Mouse (Mus musculus) gastrocnemius, adult 2 months (tissue): ENCODE measurements around the gene Nktr. TPM values are rescaled to one million over a fixed set of nuclear protein-coding genes. Genes with fewer than 3 reads are reported as not detected.

Source experiments
- DNase-seq: peaks from one replicate; pipeline ENCODE4 v3.0.0; 2022
- H3K27ac ChIP-seq: fragments of 200-600 bp; 2 replicates; pipeline ENCODE4 v1.8.1; 2022; ENCODE audit warnings: mild to moderate bottlenecking
- H3K4me3 ChIP-seq: fragments of 200-600 bp; 2 replicates; pipeline ENCODE4 v1.8.1; 2022; ENCODE audit warnings: mild to moderate bottlenecking, moderate library complexity
- CTCF ChIP-seq: fragments of 200-600 bp; IDR thresholded peaks from 2 replicates; pipeline ENCODE4 v1.8.1; 2022; ENCODE audit warnings: antibody characterized with exemption, mild to moderate bottlenecking, moderate library complexity
- intact Hi-C: fragments of 180-260 bp; cut with DNase I; formaldehyde crosslinking; loops from one replicate; pipeline ENCODE4 v1.15.1; 2025
- total RNA-seq, 2 experiments: library from RNA; stranded (reverse); gene quantifications; 2 replicates each; pipeline ENCODE4 v1.2.3; 2021

Nktr gene
- total RNA-seq, 2 experiments from 2014 or later: 41.3 to 42.6 TPM

- H3K27ac ChIP-seq: no peak overlapping the region
- intact Hi-C loops: no loop called here
- TF ChIP-seq CTCF: no peak
- DNase-seq: no peak
- no peak overlapping the region for H3K4me3 ChIP-seq
These were observed 28.7 kb upstream of the Nktr start for GRCm38 (mm10) chr9:121690200-121690651.

- intact Hi-C loops: no loop called here
- DNase-seq: no peak
- Histone ChIP-seq H3K27ac (no peak overlapping the region), H3K4me3 (no peak overlapping the region)
- TF ChIP-seq CTCF: no peak
These were observed 28.2 kb upstream of the Nktr start for GRCm38 (mm10) chr9:121690734-121691133.

- TF ChIP-seq CTCF: no peak
- intact Hi-C loops: no loop called here
These were observed 24.2 kb upstream of the Nktr start for GRCm38 (mm10) chr9:121694736-121695135.

GRCm38 (mm10) chr9:121696626-121697025 lies 22.3 kb upstream of the Nktr start:
- no peak overlapping the region for H3K27ac ChIP-seq
- TF ChIP-seq CTCF: no peak
- intact Hi-C loops: no loop called here

More at GRCm38 (mm10) chr9:121694736-121695135, 24.2 kb upstream of the Nktr start:
- H3K4me3 ChIP-seq: no peak overlapping the region
- H3K27ac ChIP-seq: no peak overlapping the region
- no peak for DNase-seq

GRCm38 (mm10) chr9:121697150-121698049 lies 21.6 kb upstream of the Nktr start:
- Histone ChIP-seq H3K4me3 (no peak overlapping the region), H3K27ac (no peak overlapping the region)
- DNase-seq: peak; percentile 81
- peak; percentile 97 for TF ChIP-seq CTCF
- intact Hi-C loops: loop anchor here (2.0 kb wide), 1 partner anchor 133 kb away; no protein-coding TSS in a partner anchor

More at GRCm38 (mm10) chr9:121696626-121697025, 22.3 kb upstream of the Nktr start:
- DNase-seq: no peak
- H3K4me3 ChIP-seq: no peak overlapping the region

- no peak for DNase-seq
- Histone ChIP-seq H3K27ac (peak overlapping the region; percentile 99), H3K4me3 (peak overlapping the region; percentile 81)
- TF ChIP-seq CTCF: no peak
- intact Hi-C loops: no loop called here
These were observed 14.7 kb upstream of the Nktr start for GRCm38 (mm10) chr9:121704261-121704645.

- intact Hi-C loops: no loop called here
- peak; percentile 93 for DNase-seq
- H3K27ac ChIP-seq: peak within 1 kb of the TSS; percentile 99
- H3K4me3 ChIP-seq: peak within 1 kb of the TSS; percentile 81
- no peak for TF ChIP-seq CTCF
These were observed 14.0 kb upstream of the Nktr start, which contains the start of gene Sec22c for GRCm38 (mm10) chr9:121704646-121705625. Gene Sec22c (minus strand): TSS chr9:121705490.

GRCm38 (mm10) chr9:121706029-121706675 lies 12.8 kb upstream of the Nktr start:
- intact Hi-C loops: no loop called here
- no peak overlapping the region; the same call in 1 of the 2 replicates for H3K4me3 ChIP-seq
- no peak for TF ChIP-seq CTCF
- peak overlapping the region; percentile 99 for H3K27ac ChIP-seq
- no peak for DNase-seq

- Histone ChIP-seq H3K4me3 (peak overlapping the region; percentile 15), H3K27ac (peak overlapping the region; percentile 99)
- no peak for TF ChIP-seq CTCF
- intact Hi-C loops: no loop called here
- DNase-seq: no peak
These were observed 11.2 kb upstream of the Nktr start for GRCm38 (mm10) chr9:121707801-121708200.

- intact Hi-C loops: no loop called here
- H3K4me3 ChIP-seq: no peak overlapping the region; the same call in 1 of the 2 replicates
- DNase-seq: no peak
- peak overlapping the region; percentile 99 for H3K27ac ChIP-seq
- TF ChIP-seq CTCF: no peak
These were observed 10.2 kb upstream of the Nktr start for GRCm38 (mm10) chr9:121708506-121709486.
